ENCODE assay signal across 1 mouse cellular context in the genomic region with DNA sequence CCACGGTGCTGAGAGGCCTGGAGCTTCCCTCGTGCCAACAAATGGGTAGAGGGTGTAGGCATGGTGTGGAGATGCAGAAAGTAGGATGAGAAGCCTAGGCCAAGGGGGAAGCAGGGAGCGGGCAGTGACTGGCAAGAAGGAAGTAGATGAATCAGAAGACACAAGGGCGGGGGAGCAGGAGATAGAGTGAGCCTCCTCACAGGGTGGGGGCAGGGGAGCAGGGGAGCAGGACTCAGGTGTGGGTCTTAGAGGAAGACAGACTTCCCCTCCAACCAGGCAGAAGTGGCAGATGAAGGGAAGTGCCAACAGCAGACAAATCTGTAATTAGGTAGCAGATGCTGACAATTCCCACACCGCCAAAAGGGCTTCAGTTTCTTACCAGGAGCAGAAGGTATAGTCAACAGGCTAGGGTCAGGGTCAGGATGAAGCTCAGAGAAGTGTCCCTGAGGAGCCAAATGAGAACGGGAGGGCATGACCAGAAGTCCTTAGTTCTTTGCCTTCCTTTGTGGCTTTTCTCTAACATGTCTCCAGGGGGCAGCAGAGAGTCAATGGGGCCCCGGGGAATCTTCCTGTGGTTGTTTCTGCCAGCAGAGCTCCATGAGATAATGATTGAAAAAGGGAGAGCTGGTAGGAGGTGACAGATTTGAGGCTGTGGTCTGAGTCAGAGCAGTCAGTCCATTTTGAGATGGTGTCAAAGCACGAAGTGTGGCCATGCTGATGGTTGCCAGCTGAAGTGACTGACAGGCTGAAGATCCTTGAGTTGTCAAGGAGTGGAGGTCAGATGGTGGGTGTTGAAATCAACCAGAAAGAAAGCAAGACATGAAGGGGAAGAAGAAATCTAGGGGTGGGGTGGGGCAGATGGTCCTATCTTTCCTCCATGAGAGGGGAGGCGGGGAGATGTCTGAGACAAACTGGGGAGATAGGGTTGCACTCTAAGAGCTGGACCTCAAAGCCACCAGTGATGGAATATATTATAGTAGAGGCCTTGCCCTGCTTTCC.
TF ChIP-seq lines count a peak whose summit lies in the region.

No protein-coding gene starts in this region.

TF ChIP-seq in MEL, 35 proteins besides CTCF, POLR2A, EP300 and RAD21 (continued from another document):
- TF ChIP-seq MXI1 (IDR thresholded peaks at IDR 0.05; ENCODE audit: low read depth, low read length) (peak; percentile 30; the same call in 1 of the 2 replicates), ZMIZ1 (IDR thresholded peaks at IDR 0.05; ENCODE audit: low read depth, low read length) (no peak), TBP (IDR thresholded peaks at IDR 0.05; ENCODE audit: low read depth, low read length) (0 out of 2 replicates have a peak, but pooled peaks have one; percentile 17), NELFE (IDR thresholded peaks at IDR 0.05; ENCODE audit: low read depth, low read length) (no peak), RCOR1 (IDR thresholded peaks at IDR 0.05; ENCODE audit: low read depth, low read length) (peak; percentile 55), UBTF (IDR thresholded peaks at IDR 0.05; ENCODE audit: borderline replicate concordance, insufficient read depth, low read depth, low read length) (no peak), ZC3H11A (IDR thresholded peaks at IDR 0.05; ENCODE audit: low read depth, low read length) (peak; percentile 33; the same call in 1 of the 2 replicates), MYB (IDR thresholded peaks at IDR 0.05; ENCODE audit: low read depth, low read length) (no peak), POLR2AphosphoS5 (IDR thresholded peaks at IDR 0.05; ENCODE audit: borderline replicate concordance, low read depth, low read length) (no peak), NRF1 (IDR thresholded peaks at IDR 0.05; ENCODE audit: insufficient read depth, low read depth, low read length, poor library complexity, severe bottlenecking) (no peak), SMC3 (IDR thresholded peaks at IDR 0.05; ENCODE audit: low read depth, low read length) (peak; percentile 70), ETS1 (IDR thresholded peaks at IDR 0.05; ENCODE audit: low read depth, low read length) (no peak), E2F4 (IDR thresholded peaks at IDR 0.05; ENCODE audit: borderline replicate concordance, low read depth, low read length) (no peak), GATA1 (IDR thresholded peaks at IDR 0.05; ENCODE audit: low read depth, low read length) (0 out of 2 replicates have a peak, but pooled peaks have one; percentile 15), KAT2A (conservative IDR thresholded peaks at IDR 0.05; ENCODE audit: low read depth, low read length) (no peak), JUND (IDR thresholded peaks at IDR 0.05; ENCODE audit: low read depth, low read length) (no peak), MAZ (IDR thresholded peaks at IDR 0.05; ENCODE audit: low read depth, low read length) (peak; percentile 50; the same call in 1 of the 2 replicates), ELF1 (IDR thresholded peaks at IDR 0.05; ENCODE audit: low read depth, low read length) (no peak), BHLHE40 (IDR thresholded peaks at IDR 0.05; ENCODE audit: borderline replicate concordance, low read depth, low read length) (no peak)
